Mouse (Mus musculus): ENCODE measurements around the gene Cdk15. TPM values are rescaled to one million over a fixed set of nuclear protein-coding genes. Genes with fewer than 3 reads are reported as not detected.

Cdk15 gene
- total RNA-seq, 2 experiments from 2014 or later: 0.20 TPM

GRCm38 (mm10) chr1:59321076-59321879 lies 64.6 kb downstream of the Cdk15 start:
- DNase-seq (ENCODE audit: low spot score in 2 of 2): no peak

DNA sequence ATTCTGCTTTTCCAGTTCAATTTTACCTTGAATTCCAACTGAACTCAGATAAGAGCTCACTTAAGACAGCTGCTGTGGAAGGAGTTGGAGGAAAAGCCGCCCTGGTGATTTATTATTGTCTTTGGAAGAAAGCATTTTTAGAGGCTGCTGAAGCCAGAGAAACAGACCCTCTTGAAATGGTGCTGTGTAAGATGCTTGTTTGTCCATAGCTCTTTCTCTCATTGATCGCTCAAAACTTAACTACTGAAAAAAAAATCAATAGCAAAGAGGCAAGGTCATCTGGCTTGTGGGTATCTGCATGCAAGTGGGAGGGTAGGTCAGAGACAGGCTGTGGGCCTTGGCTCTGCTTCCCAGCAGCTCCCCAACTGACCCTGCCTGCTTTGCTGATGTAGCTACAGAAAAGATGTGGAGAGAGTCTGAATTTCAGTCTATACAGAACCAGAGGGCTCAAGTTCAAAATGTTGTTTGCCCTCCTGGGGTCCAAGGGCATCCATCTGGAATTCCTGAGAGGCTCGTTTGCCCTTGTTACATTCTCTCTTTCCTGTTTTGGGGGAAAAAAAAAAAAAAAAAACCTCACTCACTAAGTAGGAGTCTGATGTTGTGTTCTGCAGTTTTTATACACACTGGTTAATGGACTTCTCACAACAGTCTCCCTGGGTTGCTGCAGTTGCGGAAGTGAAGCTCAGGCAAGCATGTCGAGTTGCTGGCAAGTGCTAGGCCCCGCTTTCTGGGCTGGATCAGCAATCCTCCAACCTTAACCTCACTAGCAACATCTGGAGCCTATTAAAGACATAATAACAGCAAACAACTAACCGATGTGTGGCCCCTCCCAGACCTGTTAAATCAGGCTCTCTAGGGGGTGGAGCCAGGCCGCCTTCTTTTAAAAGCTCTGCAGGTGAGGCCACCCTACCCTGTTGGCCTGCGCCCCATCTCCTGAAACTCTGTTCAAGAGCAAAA lies 65.5 kb downstream of the Cdk15 start:
- DNase-seq (ENCODE audit: low spot score in 2 of 2): no peak

DNA sequence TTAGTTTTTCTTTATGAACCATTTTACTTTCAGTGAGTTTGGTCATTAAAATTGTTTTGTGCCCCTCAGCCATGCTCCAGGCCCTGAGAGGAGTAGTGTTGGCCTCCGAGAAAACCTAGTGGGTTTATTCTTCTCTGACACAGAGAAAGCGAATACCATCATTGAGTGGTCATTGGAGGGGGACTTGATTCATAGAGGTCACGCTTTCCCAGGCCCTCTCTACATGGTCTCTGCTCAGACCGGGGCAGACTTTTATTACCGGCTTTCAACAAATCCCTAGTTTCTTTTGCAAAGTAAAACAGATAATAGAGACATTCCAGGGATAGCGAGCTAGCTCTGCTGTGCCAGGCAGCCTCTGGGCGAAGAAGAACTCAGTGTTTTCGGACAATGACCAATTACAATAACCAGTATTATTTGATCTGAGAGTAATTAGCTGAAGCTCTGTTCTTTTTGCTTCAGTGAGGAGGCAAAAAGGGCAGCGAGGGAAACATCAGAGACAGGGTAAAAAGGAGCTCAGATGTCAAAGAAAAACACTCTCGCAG lies 70.2 kb downstream of the Cdk15 start:
- no peak for DNase-seq (ENCODE audit: low spot score in 2 of 2)

DNA sequence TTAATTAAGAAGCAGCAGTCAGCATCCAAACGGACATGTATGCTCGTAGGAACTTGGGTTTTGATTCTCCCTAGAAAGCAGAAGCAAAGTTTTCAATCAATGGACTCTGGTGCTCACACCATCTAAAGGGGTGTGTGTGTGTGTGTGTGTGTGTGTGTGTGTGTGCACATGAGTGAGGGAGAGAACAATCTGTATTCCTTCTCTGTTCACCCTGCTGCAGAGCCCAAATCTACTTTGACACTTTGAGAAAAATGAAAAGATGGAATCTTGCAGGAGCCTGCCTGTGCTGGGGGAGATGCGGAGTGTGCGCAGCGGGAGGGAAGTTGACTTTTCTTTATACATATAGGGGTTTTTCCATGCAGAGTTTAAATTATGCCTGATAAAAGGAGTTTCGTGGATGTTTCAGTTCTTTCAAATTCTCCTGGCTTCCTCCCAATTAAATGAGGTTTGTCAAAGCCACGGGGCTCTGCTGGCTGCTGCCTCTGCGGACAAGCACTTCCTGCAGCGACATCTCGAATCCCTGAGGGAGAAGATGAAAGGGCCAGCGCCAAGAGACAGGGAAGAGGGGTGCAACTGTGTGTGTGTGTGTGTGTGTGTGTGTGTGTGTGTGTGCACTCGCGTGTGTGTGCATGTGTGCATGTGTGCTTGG lies 76.2 kb downstream of the Cdk15 start:
- no peak for DNase-seq (ENCODE audit: low spot score in 2 of 2)

- no peak for DNase-seq (ENCODE audit: low spot score in 2 of 2)
These were observed 76.7 kb downstream of the Cdk15 start for GRCm38 (mm10) chr1:59333386-59333759.

DNA sequence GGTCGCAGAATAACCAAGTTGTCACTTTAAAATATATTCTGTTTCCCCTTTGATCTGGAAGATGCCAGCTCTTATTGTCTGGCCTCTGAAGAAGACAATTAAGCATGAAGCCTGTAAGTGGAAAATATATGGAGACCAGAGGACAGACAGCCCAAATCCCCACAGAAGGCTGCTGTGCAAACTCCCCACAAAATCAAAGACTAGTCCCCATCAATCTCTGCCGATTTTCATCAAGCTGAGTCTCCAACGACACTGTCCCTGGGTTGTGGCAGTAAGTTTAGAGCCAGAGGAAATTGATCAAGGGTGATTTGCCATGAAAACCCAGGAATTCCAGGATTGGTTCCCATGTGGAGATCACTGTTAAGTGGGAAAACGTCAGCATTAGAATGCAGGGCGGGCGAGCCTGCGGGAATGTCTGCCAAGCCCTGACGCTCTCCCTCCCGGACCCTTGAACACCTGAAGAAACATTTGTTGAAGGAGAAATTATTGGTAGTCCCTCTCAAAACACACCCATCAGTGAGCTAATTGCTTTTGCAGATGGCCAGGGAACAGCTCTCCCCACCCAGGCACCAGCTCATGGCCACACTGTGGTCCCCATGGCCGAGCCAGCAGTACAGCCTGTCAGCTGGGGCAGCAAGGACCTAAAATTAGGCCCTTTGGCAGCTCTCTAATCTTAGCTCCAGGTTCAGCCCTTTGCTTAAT lies 77.3 kb downstream of the Cdk15 start:
- DNase-seq (ENCODE audit: low spot score in 2 of 2): no peak

- DNase-seq (ENCODE audit: low spot score in 2 of 2): no peak
These were observed 77.8 kb downstream of the Cdk15 start for GRCm38 (mm10) chr1:59334562-59334890.

- DNase-seq (ENCODE audit: low spot score in 2 of 2): no peak
These were observed 79.5 kb downstream of the Cdk15 start for GRCm38 (mm10) chr1:59336256-59336655.

- DNase-seq (ENCODE audit: low spot score in 2 of 2): no peak
These were observed 84.3 kb downstream of the Cdk15 start for GRCm38 (mm10) chr1:59340814-59341588.

- DNase-seq (ENCODE audit: low spot score in 2 of 2): no peak
These were observed 85.0 kb downstream of the Cdk15 start for GRCm38 (mm10) chr1:59341697-59342096.

GRCm38 (mm10) chr1:59342146-59342545 lies 85.4 kb downstream of the Cdk15 start:
- no peak for DNase-seq (ENCODE audit: low spot score in 2 of 2)

DNA sequence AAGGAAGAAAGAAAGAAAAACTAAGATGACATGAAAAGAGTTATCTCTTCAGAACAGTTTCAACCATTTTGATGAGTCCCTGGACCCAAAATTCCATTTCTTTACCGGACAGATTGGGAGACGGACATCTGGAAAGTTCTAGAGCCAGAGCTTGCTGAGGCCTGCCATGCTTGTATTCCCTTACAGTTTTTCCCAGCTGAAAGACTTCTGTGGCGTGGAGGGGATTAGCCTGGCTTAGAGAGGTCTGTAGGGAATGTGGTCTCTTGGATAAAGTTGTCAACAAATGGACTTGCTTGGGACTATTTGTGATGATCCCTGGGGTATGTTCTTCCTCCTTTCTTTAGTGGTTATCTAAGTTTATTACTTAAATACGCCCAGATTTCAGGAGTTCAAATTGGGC lies 96.0 kb downstream of the Cdk15 start:
- no peak for DNase-seq (ENCODE audit: low spot score in 2 of 2)

- DNase-seq (ENCODE audit: low spot score in 2 of 2): no peak
These were observed 98.7 kb downstream of the Cdk15 start for GRCm38 (mm10) chr1:59355440-59355839.

DNA sequence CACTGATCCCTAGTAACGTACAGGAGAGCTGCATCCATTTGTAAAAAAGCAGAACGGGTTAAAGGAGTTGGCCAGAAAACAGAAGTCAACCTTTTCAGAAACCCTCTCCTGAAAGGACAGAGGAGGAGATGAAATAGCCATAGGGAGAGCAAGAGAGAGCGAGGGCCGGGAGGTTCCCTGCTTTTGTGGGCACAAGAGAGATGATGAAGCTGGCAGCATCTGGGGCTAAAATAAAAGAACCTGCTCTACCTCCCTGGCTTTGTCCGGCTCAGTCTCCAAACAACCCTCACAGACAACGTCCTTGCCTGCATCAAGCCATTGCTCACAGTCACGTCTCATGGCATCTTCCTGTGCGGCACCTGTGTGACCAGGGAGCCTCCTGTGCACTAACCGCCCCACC lies 102.4 kb downstream of the Cdk15 start:
- no peak for DNase-seq (ENCODE audit: low spot score in 2 of 2)

- DNase-seq (ENCODE audit: low spot score in 2 of 2): no peak
These were observed 104.1 kb downstream of the Cdk15 start for GRCm38 (mm10) chr1:59360834-59361233.

DNA sequence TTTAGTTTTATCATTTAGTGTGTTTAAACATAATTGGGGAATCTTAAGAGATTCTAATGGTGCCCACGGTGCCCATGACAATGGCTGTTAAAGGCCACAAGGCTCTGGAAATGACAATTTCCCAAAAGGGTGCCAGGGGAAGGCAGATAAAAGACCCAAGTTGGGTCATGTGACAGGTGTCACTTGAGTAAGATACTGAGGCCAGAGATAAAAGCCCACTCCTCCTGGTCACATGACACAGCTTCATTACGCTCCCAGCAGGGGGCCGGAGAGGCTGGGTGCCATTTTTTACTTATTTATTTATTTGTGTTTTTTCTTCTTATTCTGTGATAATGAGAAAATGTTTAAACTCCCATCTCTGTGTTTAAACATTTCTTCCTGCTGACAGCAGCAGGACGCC lies 104.8 kb downstream of the Cdk15 start:
- no peak for DNase-seq (ENCODE audit: low spot score in 2 of 2)

- DNase-seq (ENCODE audit: low spot score in 2 of 2): no peak
These were observed 105.3 kb downstream of the Cdk15 start for GRCm38 (mm10) chr1:59361966-59362365.

DNA sequence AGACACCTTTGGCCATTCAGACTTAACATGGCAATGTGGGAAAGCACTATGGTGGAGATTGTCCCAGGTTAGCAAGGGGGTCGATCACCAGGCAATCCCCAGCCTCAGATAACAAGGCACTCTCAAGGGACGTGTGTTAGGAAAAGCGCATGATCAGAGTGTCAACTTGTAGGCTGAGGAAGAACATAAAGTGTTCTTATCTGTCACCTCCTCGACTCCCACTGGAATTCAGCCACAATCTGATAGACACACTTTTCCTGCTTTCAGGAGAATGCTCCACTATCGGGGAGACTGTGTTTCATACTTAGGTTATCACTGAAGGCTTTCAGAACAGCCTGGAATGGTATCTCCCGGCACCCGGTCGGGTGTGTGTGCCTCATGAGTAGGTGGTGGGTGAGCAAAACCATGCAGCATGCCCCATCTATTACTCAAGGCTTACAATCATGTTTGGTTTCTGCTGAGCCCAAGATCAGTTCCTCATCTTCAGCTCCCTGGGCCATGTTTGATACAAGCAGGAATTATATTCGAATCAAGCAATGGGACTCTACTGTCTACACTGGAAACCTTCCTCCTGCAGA lies 107.8 kb downstream of the Cdk15 start:
- DNase-seq (ENCODE audit: low spot score in 2 of 2): no peak

GRCm38 (mm10) chr1:59367928-59368648 lies 111.4 kb downstream of the Cdk15 start:
- DNase-seq (ENCODE audit: low spot score in 2 of 2): no peak
